Mouse (Mus musculus) testis, adult 2 months (tissue): ENCODE measurements around the gene AI182371.

ENCODE experiments used
- CTCF ChIP-seq: fragments of 200-500 bp; IDR thresholded peaks from 2 replicates; pipeline ENCODE4 v1.5.1; 2012; ENCODE audit warnings: low read depth, mild to moderate bottlenecking, inconsistent platforms, low read length, moderate library complexity; ENCODE audit not compliant: control insufficient read depth, insufficient read depth, insufficient replicate concordance
- POLR2A ChIP-seq: fragments of 200-500 bp; IDR thresholded peaks from 2 replicates; pipeline ENCODE4 v1.6.1; 2012; ENCODE audit warnings: low read depth, mild to moderate bottlenecking, inconsistent platforms, low read length, moderate library complexity; ENCODE audit not compliant: control insufficient read depth

DNA sequence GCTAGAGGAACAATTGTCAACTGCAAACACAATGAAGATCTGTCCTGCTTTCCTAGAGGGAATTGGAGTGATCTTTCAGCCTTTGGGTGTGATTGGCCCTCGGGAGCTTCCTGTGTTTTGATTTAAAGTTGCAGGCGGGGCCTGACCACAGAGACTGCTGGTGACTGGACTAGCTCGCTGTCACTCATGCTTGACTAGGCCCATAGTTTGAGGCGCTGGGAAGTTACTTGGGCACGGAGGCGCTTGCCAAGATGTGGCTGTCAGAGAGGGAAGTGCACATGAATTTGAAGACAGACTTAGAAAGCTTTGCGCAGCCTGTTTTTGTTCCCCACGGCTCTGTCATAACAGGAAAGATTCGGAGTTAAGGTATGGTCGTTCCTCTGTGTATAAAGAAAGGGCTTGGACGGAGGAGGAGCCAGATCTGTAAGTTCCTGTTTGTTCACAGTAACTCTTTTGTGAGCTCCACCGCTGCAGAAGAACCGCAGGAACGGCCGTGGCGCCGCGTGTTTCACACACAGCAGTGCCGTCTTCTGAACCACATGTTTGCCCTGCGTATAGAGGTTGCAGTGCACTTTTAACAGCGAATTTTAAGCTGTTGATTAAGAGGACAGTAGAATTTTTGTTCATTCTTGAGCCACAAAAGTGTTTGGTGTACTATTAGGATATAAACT, 30.8 kb upstream of the AI182371 start:
- TF ChIP-seq CTCF: no peak
- peak; percentile 52 for TF ChIP-seq POLR2A
